Mouse (Mus musculus) cerebellum, adult (tissue): Measurements from ENCODE around the gene Pptc7.

Experiments
- ATAC-seq: cut with Nextera tagmentation; 2 replicates; pipeline ENCODE4 v1.9.2; 2017; ENCODE audit warnings: mild to moderate bottlenecking, moderate library complexity, mixed read lengths; ENCODE audit not compliant: insufficient number of reproducible peaks, low FRiP score, low TSS enrichment

Pptc7 gene

DNA sequence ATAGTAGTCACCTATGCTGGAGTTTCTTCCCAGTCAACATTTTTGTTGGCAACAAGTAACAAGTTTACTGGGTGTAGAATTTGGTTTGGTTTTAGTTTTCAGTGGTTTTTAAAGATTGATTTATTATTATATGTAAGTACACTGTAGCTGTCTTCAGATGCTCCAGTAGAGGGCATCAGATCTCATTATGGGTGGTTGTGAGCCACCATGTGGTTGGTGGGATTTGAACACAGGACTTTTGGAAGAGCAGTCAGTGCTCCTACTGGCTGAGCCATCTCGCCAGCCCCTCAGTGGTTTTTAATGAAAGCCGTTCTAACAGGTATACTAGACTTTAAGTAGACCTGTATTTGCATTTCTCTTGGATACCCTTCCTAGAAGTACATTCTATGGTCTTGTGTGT is 18.2 kb upstream of the Pptc7 start:
- ATAC-seq = no peak

DNA sequence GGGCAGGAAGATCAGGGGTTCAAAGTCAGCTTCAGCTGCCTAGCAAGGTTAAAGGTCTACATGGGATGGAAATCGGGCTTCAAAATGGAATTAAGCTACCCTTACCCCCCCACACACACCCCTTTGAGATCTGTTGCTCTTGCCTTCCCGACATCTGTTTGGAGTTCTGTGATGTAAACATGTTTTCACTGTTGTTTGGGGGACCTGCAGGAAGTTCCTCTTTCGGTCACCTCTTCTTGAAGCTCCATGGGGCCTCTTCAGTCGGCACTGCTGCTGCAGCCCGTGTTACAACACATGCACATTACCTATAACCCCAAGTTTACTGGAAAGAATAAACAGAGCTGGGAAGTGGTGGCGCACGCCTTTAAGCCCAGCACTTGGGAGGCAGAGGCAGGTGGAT is 17.0 kb upstream of the Pptc7 start:
- ATAC-seq = no peak

DNA sequence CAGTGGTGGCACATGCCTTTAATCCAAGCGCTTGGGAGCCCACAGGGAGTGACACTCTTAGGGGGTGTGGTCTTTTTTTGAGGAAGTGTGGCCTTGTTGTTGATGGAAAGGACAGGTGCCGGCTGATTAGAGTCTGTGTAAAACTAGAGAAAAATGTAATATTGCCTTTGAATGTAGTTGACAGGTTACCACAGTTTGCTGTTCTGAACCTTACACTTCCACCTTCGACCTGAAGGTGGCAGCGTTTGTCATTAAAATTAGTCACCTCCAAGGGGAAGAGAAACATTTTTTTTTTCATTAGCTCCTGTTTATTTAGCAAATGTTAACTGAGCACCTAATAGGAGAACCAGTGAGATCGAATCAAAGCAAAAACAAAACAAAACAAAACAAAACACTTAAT is 16.3 kb upstream of the Pptc7 start:
- no peak for ATAC-seq

DNA sequence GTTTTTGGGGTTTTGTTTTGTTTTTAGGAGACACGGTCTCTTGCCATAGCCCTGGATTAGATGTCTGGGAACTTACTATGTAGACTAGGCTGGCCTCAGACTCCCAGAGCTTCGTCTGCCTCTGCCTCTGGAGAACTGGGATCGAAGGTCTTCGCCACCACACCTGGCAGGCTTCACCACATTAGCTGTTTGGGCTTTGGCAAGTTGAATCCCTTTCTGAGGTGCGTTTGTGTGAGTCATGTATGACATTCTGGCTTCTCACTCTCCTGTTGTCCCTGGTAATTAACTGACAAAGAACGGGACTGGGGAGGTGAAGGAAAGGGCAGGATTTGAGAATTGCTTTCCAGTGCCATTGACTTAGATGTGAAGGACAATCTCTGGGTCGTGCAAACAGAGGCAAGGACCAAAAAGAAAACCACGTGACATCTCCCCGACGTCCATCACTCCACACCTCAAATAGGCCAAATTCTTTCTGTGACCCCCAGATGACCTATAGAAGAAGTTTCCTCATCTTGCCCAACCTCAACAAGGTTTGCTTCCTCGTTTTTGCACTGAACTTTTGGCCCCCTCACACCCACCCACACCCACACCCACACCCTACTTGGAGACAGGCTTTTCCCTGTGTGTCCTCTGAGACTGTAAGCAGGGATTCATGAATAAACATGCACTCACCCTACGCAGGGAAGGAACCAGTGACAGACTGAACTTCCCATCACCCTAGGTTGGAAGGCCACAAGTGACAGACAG is 15.1 kb upstream of the Pptc7 start:
- ATAC-seq = no peak

DNA sequence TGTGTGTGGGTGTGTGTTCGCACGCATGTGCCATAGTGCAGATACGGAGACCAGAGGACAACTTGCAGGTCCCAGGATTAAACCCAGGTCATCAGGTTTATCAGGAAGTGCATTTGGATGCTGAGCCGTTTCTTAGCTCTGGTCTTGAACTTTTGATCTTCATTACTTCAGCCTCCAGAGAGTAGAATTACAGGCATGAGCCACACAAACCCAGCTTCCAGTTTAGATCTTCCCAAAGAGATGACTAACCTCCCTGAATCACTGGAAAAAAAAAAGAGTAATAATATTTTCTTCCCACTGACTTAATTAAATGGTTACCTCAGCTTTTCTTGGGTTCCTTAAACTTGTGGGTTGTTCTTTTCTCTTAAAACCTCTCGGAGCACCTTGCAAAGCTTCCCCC is 11.3 kb upstream of the Pptc7 start:
- no peak for ATAC-seq

DNA sequence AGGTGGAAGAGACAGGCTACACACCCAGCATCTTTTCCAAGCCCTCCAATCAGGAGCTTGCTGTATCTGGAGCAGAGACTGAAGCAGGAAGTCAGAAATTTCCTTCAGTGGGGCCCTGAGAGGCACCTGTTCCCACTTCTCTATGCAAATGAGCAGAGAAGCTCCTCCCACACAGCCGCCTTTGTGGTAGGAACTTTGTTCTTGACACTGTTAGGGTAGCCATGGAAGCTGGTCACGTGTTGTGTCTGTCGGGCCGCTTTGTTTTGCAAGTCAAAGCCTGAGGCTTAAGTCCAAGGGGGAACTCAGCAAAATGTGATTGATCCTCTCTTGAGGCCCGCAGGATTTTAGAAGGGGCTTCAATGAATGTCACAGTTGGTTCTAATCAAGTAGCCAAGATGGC is 9.4 kb upstream of the Pptc7 start:
- ATAC-seq = no peak

DNA sequence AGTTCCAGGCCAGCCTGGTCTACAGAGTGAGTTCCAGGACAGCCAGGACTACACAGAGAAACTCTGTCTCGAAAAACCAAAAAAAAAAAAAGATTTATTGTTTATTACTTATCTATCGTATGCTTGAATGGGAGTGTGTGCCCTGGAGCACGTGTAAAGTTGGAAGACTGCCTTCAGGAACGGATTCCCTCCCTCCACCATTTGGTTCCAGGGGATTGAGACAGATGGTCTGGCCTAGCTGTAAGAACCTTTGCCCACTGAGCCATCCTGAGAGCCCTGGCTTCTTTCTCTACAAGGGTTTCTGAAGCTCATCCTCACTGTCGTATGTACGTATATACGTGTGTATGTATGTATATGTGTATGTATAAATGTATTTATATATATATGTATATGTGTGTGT is 5.2 kb upstream of the Pptc7 start:
- peak; percentile 40; the same call in 1 of the 2 replicates for ATAC-seq

DNA sequence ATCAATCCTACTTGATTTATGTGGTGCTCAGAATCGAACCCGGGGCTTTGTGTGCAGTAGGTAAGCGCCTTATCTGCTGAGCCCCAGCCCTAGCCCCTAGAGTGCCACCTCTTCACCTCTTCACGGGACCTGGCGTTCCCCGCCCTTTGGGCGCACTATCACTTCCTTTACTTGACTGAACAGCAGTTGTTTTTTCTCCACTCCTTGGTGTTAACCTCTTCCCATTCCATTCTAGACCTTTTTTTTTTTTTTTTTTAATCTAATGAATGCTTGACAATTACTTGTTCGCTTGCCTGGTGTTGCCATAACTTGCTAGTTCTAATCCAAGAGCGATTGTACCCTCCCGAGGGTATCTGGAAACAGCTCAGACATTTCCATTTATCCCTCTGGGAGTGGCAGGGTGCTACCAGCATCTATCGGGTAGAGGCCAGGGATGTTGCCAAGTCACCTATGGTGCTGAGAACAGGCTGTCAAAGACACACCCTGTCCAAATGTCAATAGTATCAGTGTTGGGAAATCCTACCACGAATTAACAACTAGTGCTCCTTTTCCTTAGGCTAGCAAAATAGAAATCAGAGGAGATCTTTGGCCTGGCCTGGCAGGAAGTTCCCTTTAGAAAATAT is 4.3 kb upstream of the Pptc7 start:
- no peak for ATAC-seq

DNA sequence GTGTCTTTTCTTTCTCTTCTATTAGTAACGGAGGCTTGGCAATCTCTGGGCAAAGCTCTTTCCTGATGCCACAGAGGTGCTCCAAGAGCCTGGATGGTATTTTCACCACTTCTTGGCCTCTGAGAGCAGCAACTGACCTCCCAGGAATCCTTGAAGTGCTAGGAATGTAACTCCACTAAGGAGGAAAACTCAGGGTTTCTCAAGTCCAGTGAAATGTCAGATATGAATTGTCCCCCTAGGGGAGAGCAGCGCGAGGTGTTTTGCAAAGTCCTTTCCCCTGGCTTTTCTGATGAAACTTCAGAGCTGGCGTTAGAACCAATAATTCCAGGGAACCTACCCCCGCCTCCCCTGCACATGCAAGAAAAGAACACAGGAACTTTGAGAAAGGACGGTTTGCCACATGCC is 3.7 kb upstream of the Pptc7 start:
- no peak for ATAC-seq

DNA sequence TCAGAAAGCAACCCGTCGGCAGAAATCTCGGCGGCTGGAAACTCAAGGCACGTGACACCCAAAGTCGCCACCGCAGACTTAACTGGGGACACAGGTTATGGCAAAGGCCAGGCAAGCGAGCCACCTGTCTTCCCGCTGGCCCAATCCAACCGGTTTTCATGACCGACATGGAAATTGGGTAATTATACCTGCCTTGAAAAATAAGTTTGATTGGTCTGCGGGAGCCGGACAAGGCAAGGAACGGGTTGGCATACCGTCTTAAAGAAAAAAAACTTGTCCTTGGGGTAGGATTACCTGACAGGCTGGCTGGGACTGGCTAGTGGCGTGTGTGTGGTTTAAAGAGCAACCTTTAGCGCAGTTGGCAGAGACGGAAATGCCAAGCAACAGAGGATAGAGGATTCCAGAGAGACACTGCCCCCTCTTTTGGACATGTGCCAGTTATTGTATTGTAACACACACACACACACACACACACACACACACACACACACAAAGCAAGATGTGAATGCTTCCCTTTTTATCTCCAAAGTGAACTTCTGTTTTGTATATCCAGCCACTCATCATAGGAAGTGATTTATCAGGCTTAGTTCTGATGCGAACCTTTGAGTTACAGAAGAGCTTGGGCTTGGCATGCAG is 3.2 kb upstream of the Pptc7 start:
- no peak for ATAC-seq

DNA sequence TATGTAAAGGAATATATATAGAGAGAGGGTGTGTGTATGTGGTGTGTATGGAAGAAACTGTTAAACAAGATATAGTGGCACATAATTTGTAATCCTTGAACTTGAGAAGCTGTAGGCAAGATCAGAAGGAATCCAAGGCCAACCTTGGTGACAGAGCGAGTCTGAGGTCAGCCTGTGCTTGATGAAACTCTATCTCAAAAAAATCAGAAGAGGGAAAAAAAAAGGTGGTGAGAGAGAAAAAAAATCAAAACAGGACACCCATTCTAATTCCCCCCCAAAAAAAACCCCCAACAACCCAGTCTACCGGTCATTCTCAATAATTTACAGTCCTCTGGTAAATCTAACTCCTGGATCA is 360 bp upstream of the Pptc7 start:
- ATAC-seq = no peak

DNA sequence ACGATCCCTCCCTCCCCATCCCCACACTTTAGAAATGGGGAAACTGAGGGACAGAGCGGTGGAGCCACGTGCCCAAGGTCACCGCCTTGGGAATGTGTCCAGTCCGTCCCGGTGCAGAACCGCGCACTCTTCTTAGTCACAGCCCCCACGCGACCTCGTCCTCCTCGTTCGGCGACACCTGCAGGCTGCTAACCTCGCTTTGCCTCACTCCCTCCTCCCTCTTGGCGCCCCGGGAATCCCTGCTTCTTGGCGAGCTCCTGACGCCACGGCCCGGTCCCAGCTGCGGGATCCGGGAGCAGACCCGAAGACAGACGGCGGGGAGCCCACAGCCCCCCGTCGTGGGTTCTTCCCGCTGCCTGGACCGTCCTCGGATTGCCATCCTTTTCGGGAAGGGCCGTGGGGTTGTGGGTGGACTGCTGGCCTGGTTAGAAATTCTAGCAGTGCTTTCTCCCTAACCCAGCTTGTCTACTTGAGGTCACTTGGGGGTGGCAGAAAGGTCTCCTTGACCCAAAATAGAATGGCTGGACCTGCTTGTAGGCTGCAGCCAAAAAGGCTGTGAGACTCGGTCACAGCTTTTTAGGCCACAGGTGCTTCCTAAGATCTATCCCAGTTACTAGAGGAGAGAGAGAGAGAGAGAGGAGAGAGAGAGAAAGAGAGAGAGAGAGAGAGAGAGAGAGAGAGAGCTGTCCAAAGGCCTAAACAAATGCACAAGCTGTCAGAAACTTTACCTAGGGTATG is 1.0 kb downstream of the Pptc7 start:
- ATAC-seq = peak; percentile 41; the same call in 1 of the 2 replicates

DNA sequence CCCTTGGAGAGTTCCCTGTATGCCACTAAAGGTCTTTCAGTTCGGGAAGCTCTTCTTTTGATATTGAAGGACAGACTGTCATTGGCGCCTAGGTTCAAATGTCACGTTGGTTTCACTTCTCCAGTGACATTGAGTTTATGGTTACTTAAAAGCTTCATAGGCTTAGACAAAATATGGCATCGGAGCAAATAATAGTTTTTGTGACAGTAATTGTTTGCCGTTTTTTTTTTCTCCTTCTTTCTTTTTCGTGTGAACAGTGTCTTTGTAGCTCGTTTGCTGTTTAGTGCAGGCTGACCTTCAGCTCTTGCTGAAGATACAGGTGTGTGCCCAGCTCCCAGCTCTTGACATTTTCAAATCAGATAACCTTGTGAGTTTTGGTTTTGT is 1.6 kb downstream of the Pptc7 start:
- ATAC-seq = no peak

DNA sequence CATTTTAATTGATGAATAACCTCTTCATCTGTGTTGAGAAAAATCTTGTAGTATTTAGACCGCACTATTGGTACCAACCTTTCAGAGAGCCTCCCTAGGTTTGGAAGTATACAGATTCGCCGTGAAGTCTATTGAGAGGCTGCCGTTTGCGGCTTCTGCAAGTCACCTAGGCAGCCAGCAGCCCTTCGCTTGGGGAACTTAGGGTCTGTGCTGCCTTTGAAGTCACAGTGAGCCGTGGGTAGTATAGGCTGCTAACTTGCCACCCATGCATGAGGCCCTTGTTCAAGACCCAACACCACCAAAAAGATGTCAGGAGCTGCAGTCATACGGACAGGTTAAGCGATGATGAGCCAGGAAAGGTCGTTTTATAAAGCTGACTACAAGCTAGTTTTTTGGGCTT is 2.0 kb downstream of the Pptc7 start:
- no peak for ATAC-seq

DNA sequence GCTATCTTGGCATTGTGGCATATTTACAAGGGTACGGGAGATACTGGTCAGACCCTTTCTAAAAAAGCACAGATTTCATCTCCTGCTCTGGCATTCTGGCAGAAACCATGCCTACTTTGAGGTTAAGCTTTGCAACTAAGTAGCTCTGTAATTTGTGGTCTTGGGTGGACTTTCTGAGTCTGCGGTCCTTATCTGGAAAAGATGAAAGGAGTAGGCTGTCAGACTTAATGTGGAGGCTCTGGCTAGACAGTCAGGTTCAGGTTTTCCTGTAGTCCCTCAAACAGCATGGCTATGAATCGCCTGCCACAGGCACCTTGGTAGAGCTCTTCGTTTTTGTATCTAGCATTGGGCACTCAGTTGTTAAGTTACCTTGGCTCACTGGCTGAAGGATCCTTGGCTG is 2.9 kb downstream of the Pptc7 start:
- no peak for ATAC-seq

DNA sequence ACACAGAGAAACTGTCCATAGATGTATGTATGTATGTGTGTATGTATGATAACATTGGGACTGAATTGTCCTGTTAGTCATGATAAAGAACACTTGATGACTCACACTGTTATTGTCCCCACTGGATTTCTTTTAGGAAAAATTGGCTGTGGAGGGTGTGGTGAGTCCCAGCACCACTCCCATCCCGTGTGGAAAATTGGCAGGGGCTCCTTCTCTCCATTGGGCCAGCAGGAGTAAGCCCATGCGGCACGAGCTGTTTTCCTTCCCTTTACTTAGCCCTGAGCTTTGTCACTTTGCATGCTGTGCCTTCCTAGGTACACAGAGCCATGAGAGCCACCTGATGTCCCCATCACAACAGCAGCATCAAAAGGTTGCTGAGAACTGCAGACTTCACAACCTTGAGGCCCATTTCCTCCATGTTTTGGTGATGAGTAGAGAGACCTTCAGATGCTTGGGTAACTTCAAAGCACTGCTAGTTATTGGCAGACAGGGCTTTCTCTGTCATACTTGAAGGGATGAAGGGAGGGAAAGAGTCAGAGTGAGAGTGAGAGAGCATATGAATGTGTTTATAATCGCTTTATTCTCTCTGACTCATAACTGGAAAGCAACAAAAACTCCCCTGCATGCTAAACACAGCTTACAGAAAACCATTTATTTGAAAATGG is 4.1 kb downstream of the Pptc7 start:
- no peak for ATAC-seq

DNA sequence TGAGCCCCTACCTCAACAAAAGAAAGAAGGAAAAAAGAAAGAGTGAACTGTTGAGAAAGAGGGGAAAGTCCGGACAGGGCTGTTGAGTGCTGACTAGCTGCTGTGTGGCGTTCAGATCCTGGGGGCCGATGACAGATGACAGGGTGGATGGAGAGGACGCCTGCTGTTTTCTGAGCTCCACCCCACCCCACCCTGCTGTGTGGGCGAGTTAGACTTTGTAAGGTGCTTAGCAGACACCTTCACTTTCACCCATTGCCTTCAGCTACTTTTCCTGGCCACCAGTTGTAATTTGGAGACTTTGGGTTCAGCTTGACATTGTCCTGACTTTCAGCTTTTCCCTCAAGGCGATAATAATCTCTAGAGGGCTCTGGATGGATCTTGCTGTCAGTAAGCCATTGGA is 7.0 kb downstream of the Pptc7 start:
- ATAC-seq = no peak

DNA sequence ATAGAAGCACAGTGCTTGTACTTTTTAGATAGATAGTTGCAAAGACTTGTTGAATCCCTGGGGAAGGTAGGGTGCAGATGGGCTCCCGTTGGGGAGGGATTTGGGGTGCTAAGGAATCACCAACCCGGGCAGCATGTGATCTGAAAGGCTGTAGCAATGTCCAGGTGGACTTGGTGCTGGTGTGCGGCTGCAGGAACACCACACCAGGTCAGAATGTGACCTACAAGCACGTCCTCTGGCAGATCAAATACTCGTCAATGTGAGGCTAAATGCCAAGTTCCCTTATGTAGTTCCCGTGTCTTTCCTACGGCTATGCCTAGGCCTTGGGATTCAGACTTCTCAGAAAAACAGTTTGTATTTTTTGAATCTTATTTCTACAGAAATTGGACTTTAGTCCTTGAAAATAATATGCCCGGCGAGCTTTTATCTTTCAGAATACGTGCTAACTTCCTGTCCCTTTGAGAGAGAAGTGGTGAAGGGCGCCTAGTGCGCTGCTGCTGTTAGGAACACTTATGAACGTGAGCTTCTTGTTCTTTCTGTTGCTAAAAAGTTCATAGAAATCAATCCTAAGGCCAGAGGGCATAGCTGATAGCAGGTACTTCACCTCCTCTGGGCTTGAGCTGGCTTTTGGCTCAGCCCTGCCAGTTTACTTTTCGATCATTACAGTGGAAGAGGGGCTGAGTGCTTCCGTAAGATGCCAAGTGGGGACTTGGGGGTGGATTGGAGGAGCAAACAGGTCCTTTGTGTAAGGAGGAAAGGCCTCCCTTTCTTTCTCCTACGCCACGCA is 7.6 kb downstream of the Pptc7 start:
- ATAC-seq = no peak

DNA sequence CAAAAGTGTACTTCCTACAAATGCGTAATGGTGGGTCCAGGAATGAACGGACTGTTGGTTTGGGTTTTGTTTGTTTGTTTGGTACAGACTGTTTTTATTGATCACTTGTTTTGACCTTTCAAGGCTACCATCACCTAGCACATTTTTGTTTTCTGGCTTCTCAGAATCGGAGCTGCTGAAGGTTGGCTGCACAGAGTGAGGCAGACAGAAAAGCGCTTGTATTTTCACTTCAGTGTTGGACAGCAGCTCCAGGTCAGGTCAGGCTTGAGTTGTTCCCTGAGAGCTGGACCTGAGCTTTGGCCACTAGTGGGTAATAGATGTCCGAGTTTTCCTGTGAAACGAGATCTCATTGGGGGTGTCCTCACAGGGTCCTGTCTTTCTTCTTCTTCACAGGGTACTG is 9.0 kb downstream of the Pptc7 start:
- ATAC-seq = no peak

DNA sequence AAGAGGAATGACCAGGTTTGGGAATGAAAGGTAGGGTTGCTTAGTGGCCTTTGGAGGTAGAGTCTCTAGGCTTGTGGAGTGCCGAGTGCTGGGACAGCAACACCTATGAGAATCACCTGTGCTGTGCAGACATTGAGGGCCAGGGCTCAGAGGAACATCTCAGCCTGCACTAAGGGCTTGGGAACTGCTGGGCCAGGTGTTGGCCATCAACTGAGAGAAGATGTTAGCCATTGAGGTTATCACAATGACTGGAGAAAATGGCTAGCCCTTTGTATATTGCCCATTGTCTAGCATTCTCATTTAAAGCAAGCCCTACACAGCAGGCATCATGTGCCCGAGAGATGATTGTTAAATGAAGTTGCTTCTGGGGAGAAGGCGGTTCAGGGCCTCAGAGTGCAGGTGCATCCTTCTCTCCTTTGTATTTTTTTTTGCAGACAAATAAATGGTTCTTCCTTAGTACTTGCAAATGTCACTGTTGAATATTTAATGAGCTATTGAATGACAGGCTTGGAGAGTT is 10.1 kb downstream of the Pptc7 start:
- ATAC-seq = no peak
